Mouse (Mus musculus) lung, adult 2 months (tissue): Measurements from ENCODE around the gene Adgrv1. TPM values are rescaled to one million over a fixed set of nuclear protein-coding genes. Genes with fewer than 3 reads are reported as not detected.
A peak's percentile ranks its signal among the peaks of the same experiment; 100 is the strongest.

Source experiments
- DNase-seq: peaks from one replicate; pipeline ENCODE4 v3.0.0; 2022
- H3K4me1 ChIP-seq: fragments of 200-500 bp; 2 replicates; pipeline ENCODE4 v1.6.1; 2011; ENCODE audit warnings: low read length; ENCODE audit not compliant: control insufficient read depth, insufficient read depth
- H3K4me3 ChIP-seq: fragments of 200-500 bp; replicated peaks from 2 replicates; pipeline ENCODE3; 2011; ENCODE audit warnings: low read depth, mild to moderate bottlenecking, control low read depth, low read length; ENCODE audit errors: extremely low read depth
- CTCF ChIP-seq: fragments of 200-500 bp; IDR thresholded peaks from 2 replicates; pipeline ENCODE4 v1.5.1; 2011; ENCODE audit warnings: mild to moderate bottlenecking, low read length, control low read depth; ENCODE audit not compliant: insufficient read depth
- POLR2A ChIP-seq: fragments of 200-500 bp; IDR thresholded peaks from 2 replicates; pipeline ENCODE4 v1.6.1; 2011; ENCODE audit warnings: low read depth, mild to moderate bottlenecking, control low read depth, low read length, borderline replicate concordance; ENCODE audit errors: extremely low read depth
- WGBS: fragments of 180-500 bp; shearing (Covaris S2); methylation state at CpG from one replicate; pipeline ENCODE4 v1.1.7; 2018; 5-methylcytosine and 5-hydroxymethylcytosine counted together
- polyA plus RNA-seq: library from polyadenylated mRNA; depleted of rRNA; stranded (reverse); fragments of >200 nt; gene quantifications from 2 replicates; pipeline ENCODE4 v1.2.3, GENCODE M21; 2012

The Adgrv1 gene
- polyA plus RNA-seq, 1 experiment, result 1.3 TPM

DNA sequence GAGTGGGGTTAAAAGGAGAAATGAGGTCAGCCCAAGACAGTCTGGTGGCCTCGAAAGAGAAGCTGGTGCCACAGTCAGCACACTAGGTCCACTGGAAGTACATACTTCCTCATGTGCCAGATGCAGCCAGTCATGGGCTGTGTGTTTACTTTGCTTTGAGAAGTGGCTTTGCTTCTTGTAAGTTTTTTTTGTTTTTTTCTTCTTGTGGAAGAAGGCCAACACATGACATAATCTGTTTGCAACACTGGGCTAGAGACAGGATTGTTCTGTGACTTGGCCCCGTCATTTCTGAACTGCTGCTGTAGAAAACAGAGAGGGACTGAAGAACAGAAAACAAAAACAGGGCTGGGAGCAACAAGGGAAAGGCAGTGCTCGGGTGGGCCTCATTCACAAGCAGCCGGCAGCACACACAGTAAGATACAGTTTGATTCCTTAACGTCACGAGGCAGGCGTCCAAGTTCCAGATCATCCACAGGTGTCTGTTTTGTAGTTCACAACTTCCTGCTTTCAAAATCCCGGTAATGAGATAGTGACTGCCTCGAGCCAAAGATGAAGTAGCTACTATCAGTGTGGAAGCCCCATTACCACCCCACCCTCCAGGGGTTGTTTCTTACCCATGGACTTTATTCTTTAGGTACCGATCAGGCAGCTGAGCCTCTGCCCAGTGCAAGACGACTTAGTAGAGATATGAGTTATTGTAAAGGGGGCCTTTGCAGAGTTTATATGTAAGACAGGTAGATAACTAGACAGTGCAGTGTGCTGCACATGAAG, 496.1 kb downstream of the Adgrv1 start:
- Histone ChIP-seq H3K4me3 (peak overlapping the region; percentile 43), H3K4me1 (peaks cover 30% of the 10 kb centered on the region)
- DNase-seq, result peak; percentile 54
- WGBS, result 11% methylated on average over 11 of the region's 11 CpGs
- no peak for TF ChIP-seq CTCF
- TF ChIP-seq POLR2A, result 0 out of 2 replicates have a peak, but pooled peaks have one; percentile 20

DNA sequence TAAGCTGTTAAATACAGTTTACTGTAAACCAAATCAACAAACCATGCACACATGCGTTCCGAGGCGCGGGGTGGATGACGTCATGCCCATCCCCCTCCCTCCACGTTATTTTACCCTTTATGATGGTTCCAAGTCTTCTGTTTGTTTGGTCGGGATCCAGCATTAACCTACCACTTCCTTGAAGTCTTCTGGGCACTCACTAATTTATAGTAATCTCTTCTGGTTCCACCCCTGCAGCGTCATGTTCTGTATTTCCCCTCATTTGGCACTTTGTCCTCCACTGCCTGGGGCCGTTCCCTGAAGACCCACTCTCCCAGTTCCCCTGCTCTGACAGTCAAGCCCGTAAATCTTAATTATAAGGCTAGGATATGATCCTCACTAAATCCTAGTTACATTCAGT, 497.0 kb downstream of the Adgrv1 start:
- no peak overlapping the region for H3K4me3 ChIP-seq
- peaks cover 31% of the 10 kb centered on the region for H3K4me1 ChIP-seq
- TF ChIP-seq CTCF (no peak), POLR2A (no peak)
- no peak for DNase-seq
- 45% methylated on average over 10 of the region's 10 CpGs for WGBS

DNA sequence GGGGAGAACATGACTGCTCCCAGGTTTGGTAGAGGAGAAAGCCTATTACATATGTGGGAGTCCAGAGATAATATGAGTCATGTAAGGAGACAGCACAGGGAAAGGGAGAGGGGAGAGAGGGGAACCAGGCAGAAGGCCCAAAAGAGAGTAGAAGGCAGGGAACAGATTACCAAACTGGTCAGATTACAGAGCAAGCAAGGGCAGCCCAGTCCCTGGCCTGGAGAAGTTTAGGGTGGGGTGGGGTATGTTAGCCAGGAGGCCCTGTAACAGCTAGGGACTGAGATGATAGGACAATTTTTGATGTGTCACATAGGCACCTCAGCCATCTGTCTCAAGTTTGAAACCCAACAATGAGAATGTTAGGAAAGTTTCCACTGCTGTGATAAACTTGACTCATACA, 498.5 kb downstream of the Adgrv1 start:
- TF ChIP-seq CTCF (no peak), POLR2A (no peak)
- H3K4me3 ChIP-seq, result no peak overlapping the region
- H3K4me1 ChIP-seq, result peaks cover 31% of the 10 kb centered on the region
- no peak for DNase-seq

DNA sequence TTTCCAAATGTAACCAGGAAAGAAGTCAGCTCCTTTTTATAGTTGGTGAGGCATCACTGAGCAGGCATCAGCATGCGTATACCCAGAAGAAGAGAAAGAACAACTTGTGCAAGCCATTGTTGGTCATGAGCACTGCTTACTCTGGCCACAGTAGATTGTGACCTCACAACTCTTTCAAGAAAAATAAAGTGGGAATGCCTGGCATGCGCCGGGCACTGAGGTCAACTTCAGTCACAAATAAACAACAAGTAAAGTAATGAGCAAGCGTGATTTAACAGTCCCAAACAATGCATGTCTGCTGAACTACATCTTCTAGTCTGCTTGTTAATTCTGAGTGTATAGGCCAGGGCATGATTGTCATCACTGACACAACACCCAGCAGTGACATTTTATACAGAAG, 499.6 kb downstream of the Adgrv1 start:
- no peak for DNase-seq
- whole genome bisulfite sequencing, result 45% methylated on average over 4 of the region's 4 CpGs
- no peak for TF ChIP-seq CTCF
- TF ChIP-seq POLR2A, result no peak
- Histone ChIP-seq H3K4me3 (no peak overlapping the region), H3K4me1 (peaks cover 31% of the 10 kb centered on the region)

DNA sequence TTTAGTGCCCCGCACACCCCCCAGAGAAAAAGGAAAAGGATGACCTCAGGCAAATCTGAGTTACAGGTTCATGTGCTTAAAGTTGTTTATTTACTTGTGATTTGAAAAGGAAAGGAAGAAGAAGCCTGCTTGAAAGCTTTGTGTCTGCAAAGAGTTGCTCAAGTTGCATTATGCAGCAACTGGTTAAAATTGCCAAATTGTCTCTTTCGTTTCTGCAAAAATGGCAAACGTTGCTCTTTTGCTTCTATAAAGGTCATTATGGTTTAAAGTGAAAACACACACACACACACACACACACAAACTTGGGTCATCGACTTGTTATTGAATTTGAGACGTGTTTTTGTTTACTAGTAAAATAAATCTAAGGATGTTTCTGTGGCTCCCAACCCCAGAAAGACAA, 500.3 kb downstream of the Adgrv1 start:
- WGBS, result 37% methylated on average over 5 of the region's 5 CpGs
- no peak for TF ChIP-seq POLR2A
- TF ChIP-seq CTCF, result no peak
- no peak for DNase-seq
- Histone ChIP-seq H3K4me1 (peaks cover 31% of the 10 kb centered on the region), H3K4me3 (no peak overlapping the region)

DNA sequence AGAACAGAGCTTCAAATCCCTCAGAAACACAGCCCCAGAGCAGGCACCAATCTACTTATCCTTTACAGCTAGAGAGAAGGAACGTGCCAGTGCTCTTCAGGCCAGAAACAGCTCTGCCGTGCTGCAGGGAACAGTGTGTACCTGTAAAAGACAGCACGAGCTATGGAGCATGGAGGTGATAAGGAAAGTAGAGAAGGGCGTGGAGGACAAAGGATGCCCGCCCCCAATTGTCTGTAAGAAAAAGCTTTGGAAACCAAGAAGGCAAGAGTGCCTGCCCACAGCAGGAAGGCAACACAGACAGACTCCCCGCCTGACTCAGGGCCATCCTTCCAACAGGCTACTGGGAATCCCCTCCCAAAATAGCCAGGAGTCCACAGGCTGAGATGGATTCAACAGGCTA, 501.1 kb downstream of the Adgrv1 start:
- no peak for TF ChIP-seq POLR2A
- TF ChIP-seq CTCF, result no peak
- Histone ChIP-seq H3K4me3 (no peak overlapping the region), H3K4me1 (peaks cover 24% of the 10 kb centered on the region)
- 42% methylated on average over 6 of the region's 6 CpGs for WGBS
- no peak for DNase-seq

DNA sequence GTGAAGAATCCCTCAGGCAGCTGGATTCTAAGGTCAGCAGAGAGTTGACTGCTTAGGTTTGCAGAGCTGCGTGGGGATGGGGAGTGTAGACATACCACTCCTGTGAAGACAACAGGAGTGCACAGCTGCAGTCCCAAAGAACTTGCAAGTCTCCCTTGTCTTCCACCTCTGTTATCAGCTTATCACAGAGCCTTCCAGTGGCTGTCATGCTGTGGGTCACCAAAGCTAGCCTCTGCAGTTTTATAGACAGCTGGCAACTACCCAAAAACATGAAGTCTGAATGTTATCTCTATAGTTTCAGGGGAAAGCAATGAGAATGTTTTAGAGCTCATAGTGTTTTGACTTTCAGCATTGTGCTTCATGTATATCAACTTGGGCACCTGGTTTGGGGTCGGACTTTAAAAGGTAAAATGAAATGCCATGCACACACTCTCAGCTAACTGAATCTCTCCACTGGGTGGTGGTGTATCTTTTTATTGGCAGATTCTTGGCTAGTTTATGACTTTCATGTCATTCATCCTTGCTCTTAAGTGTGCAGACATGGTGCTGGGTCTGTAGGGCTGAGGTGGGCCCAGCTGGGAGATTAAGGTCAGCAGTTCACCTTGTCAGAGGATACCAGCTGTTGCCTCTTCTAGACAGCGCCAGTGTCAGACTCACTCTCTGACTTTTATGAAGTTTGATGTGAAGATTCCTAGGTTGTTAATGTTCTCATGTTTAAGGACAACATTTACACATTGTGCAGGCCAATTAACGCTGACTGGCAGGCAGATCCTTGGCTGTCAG, 502.0 kb downstream of the Adgrv1 start:
- TF ChIP-seq POLR2A (no peak), CTCF (no peak)
- WGBS, result 85% methylated on average over 4 of the region's 4 CpGs
- Histone ChIP-seq H3K4me1 (peaks cover 16% of the 10 kb centered on the region), H3K4me3 (no peak overlapping the region)
- DNase-seq, result no peak

DNA sequence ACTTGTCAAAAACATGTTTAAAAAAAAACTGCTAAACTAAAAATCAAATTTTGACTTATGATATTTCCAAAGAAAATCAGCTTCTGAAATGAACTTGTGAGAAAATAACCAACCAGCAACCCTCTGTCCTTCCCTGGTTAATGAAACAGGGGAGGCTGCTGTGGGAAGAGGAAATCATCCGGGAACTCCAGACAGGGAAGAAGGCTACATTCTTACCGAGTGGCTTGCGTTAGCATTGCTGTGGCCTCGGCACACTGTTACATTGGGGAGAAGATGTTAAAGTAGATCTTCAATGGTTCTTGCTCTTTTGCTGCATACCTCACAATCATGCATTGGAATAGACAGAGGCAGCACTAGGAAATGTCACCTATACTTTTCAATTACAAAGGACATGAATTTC, 507.1 kb downstream of the Adgrv1 start:
- DNase-seq, result no peak
- no peak overlapping the region for H3K4me3 ChIP-seq
- no peak for TF ChIP-seq CTCF
- no peak for TF ChIP-seq POLR2A
- no peaks in the 10 kb centered on the region for H3K4me1 ChIP-seq
- WGBS, result 68% methylated on average over 4 of the region's 4 CpGs

DNA sequence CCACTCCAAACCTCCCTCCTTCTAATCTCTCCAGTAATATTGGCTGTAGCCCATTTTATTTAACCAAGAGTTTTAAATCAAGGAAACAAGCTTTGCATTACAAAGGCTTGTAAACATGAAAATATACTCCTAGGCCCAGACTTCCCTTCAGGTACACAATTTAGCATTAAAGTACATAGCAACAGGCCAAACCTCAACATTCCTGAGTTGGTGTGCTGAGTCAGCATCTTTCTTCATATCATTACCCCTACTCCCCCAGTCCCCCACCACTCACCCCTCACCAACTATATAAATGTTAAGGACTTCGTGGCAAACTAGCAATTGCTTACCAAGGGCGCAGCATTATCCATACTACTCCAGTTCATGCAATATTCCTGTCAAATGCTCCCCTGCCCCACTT, 510.7 kb downstream of the Adgrv1 start:
- H3K4me3 ChIP-seq, result no peak overlapping the region
- TF ChIP-seq CTCF (no peak), POLR2A (no peak)
- no peak for DNase-seq
- 96% methylated on average over 2 of the region's 2 CpGs for WGBS
- no peaks in the 10 kb centered on the region for H3K4me1 ChIP-seq

DNA sequence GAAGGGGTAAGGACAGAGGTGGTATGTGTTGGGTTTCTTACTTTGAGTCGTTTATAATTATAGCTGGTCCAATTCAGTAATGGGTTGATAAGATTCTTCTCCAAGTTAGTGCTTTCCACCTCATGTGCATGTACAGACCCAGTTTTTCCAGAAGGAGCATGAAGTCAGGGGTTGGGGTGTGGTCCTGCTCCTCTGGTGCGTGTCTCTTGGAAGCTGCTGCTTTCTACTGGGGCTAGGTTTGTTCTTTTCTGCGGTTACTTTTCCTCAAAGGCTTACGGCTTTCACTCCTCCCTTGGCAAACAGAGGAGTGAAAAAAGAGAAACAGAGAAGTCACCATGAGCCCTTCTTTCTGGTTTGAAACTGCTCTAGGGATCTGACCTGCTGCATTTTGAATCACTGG, 522.5 kb downstream of the Adgrv1 start:
- 61% methylated on average over 4 of the region's 4 CpGs for WGBS
- Histone ChIP-seq H3K4me1 (peaks cover 4% of the 10 kb centered on the region), H3K4me3 (no peak overlapping the region)
- TF ChIP-seq POLR2A (no peak), CTCF (no peak)
- no peak for DNase-seq
